Mouse (Mus musculus) kidney, adult 2 months (tissue): ENCODE results near the gene Tollip.

ENCODE experiments used
- CTCF ChIP-seq: fragments of 200-500 bp; conservative IDR thresholded peaks from 2 replicates; pipeline ENCODE4 v1.5.1; 2011; ENCODE audit warnings: low read depth, mild to moderate bottlenecking, control low read depth, low read length, moderate library complexity, mixed read lengths; ENCODE audit not compliant: insufficient read depth, insufficient read length
- POLR2A ChIP-seq: fragments of 200-500 bp; IDR thresholded peaks from one replicate; pipeline ENCODE4 v1.6.1; 2011; ENCODE audit warnings: low read depth, low read length, control low read depth

GRCm38 (mm10) chr7:141934951-141935350 lies 16.6 kb upstream of the Tollip start:
- TF ChIP-seq CTCF = no peak
- no peak for TF ChIP-seq POLR2A
